Mouse (Mus musculus) midbrain, embryonic 11.5 days (tissue): ENCODE measurements around the gene Smg8. TPM values are rescaled to one million over a fixed set of nuclear protein-coding genes. Genes with fewer than 3 reads are reported as not detected.

Experiments
- microRNA counts: library from miRNA; unstranded; fragments of <30 nt; microRNA quantifications from one replicate; lab custom pipeline; 2015
- microRNA-seq: library from miRNA; unstranded; fragments of <30 nt; microRNA quantifications from one replicate; pipeline ENCODE4, GENCODE M21; 2017
- polyA plus RNA-seq: library from polyadenylated mRNA; unstranded; fragments of >200 nt; fragmentation: Nextera tagmentation; extraction: Ambion mirVana; gene quantifications from 2 replicates; pipeline ENCODE4 v1.2.1, GENCODE M21; 2014

The Smg8 gene
- polyA plus RNA-seq, 1 experiment from 2014 or later, result 34.0 TPM

MicroRNAs within 50 kb of the gene (microRNA counts, 519-probe panel; counts per million panel counts)
- microRNA mmu-miR-301a (lab: Ali Mortazavi, UCI), result 6,691 counts per million, percentile 88 among the panel's probes with 10 or more counts

Small RNAs within 50 kb of the gene (microRNA-seq; reads per million reads assigned to microRNA genes)
- 3,585 reads per million, percentile 88 among the genes with 10 or more reads in this experiment for gene Mir301

Other genes with a start within 250 kb of the Smg8 start
- 5.4 and 6.1 TPM in 2 replicates for gene Ypel2, start 93.1 kb downstream of the Smg8 start, polyA plus RNA-seq
- 94.8 and 114 TPM in 2 replicates for gene Gdpd1, start 12.7 kb downstream of the Smg8 start, polyA plus RNA-seq
- gene Prr11, start 21.9 kb upstream of the Smg8 start, polyA plus RNA-seq, result 17.9 and 20.1 TPM in 2 replicates
- gene Ska2, start 22.5 kb upstream of the Smg8 start, polyA plus RNA-seq, result 113 and 115 TPM in 2 replicates
- 92.5 and 97.1 TPM in 2 replicates for gene Trim37, start 40.3 kb upstream of the Smg8 start, polyA plus RNA-seq